Mouse (Mus musculus) hindbrain, postnatal 0 days (tissue): ENCODE measurements at regions not wholly inside any gene's neighbourhood (a gene's known extent, or its start where the extent isn't known, plus 50 kb on each side); places are given as distances from the start of the nearest gene placed in this dataset.

Source experiments
- ATAC-seq: fragments of 200-750 bp; cut with Nextera tagmentation; 2 replicates; pipeline ENCODE4 v1.8.0; 2017; ENCODE audit warnings: mild to moderate bottlenecking, moderate TSS enrichment, moderate library complexity
- DNase-seq: peaks from one replicate; pipeline ENCODE4 v3.0.0-alpha.2; 2015; ENCODE audit warnings: low spot score
- H3K27ac ChIP-seq: fragments of 300-500 bp; sonication (generic); 2 replicates; pipeline ENCODE4 v1.5.1; 2014; ENCODE audit warnings: mild to moderate bottlenecking
- H3K27me3 ChIP-seq: fragments of 300-500 bp; sonication (generic); 2 replicates; pipeline ENCODE4 v1.6.1; 2014; ENCODE audit warnings: low read length, mixed read lengths; ENCODE audit not compliant: insufficient read depth
- H3K36me3 ChIP-seq: fragments of 300-500 bp; sonication (generic); 2 replicates; pipeline ENCODE4 v1.6.1; 2014; ENCODE audit warnings: low read length, mixed read lengths; ENCODE audit not compliant: insufficient read depth
- H3K4me1 ChIP-seq: fragments of 300-500 bp; sonication (generic); 2 replicates; pipeline ENCODE4 v1.6.1; 2014; ENCODE audit warnings: antibody characterized with exemption, low read length, mixed read lengths; ENCODE audit not compliant: insufficient read depth
- H3K4me2 ChIP-seq: fragments of 300-500 bp; sonication (generic); 2 replicates; pipeline ENCODE4 v1.6.1; 2014; ENCODE audit warnings: low read depth, mild to moderate bottlenecking, low read length, moderate library complexity, mixed read lengths
- H3K4me3 ChIP-seq: fragments of 300-500 bp; sonication (generic); 2 replicates; pipeline ENCODE4 v1.5.1; 2014; ENCODE audit warnings: low read length
- H3K9ac ChIP-seq: fragments of 300-500 bp; sonication (generic); replicated peaks from 2 replicates; pipeline ENCODE4 v1.6.1; 2014; ENCODE audit warnings: mild to moderate bottlenecking, low read length, moderate library complexity, mixed read lengths
- H3K9me3 ChIP-seq: fragments of 300-500 bp; sonication (generic); 2 replicates; pipeline ENCODE4 v1.6.1; 2016; ENCODE audit warnings: low read length, mixed read lengths
- CTCF ChIP-seq: IDR thresholded peaks from 2 replicates; pipeline ENCODE4 v1.5.1; 2016; ENCODE audit warnings: antibody characterized with exemption, control low read depth, low read depth
- WGBS: fragments of 180-500 bp; shearing (Covaris S2); extraction: QIAGEN DNeasy Blood & Tissue Kit; methylation state at CpG from one replicate; pipeline ENCODE4 v1.1.7; 2014; 5-methylcytosine and 5-hydroxymethylcytosine counted together

GRCm38 (mm10) chr3:110340067-110340466, 89.3 kb upstream of the Prmt6 start:
- DNase-seq, result no peak
- no peak overlapping the region for H3K4me3 ChIP-seq
- H3K9ac ChIP-seq, result no peak overlapping the region
- WGBS, result 84% methylated on average over 2 of the region's 2 CpGs
- no peak for TF ChIP-seq CTCF
- H3K27me3 ChIP-seq, result no peaks in the 10 kb centered on the region
- no peak overlapping the region for H3K4me2 ChIP-seq
- ATAC-seq, result no peak
- H3K9me3 ChIP-seq, result no peaks in the 10 kb centered on the region
- H3K36me3 ChIP-seq, result no peaks in the 10 kb centered on the region
- H3K4me1 ChIP-seq, result no peaks in the 10 kb centered on the region
- H3K27ac ChIP-seq, result no peak overlapping the region

GRCm38 (mm10) chr3:110339026-110339606, 88.3 kb upstream of the Prmt6 start:
- WGBS, result 75% methylated on average over 2 of the region's 2 CpGs
- ATAC-seq (no peak), DNase-seq (no peak)
- no peaks in the 10 kb centered on the region for H3K36me3 ChIP-seq
- no peak overlapping the region for H3K9ac ChIP-seq
- H3K4me1 ChIP-seq, result no peaks in the 10 kb centered on the region
- no peaks in the 10 kb centered on the region for H3K9me3 ChIP-seq
- TF ChIP-seq CTCF, result no peak
- no peak overlapping the region for H3K4me2 ChIP-seq
- H3K27ac ChIP-seq, result no peak overlapping the region
- no peaks in the 10 kb centered on the region for H3K27me3 ChIP-seq
- H3K4me3 ChIP-seq, result no peak overlapping the region

- H3K4me1 ChIP-seq, result no peaks in the 10 kb centered on the region
- no peaks in the 10 kb centered on the region for H3K36me3 ChIP-seq
- H3K9me3 ChIP-seq, result no peaks in the 10 kb centered on the region
- H3K4me2 ChIP-seq, result no peak overlapping the region
- no peak for TF ChIP-seq CTCF
- H3K27me3 ChIP-seq, result no peaks in the 10 kb centered on the region
- ATAC-seq (no peak), DNase-seq (no peak)
- no peak overlapping the region for H3K9ac ChIP-seq
- 74% methylated on average over 1 of the region's 1 CpGs for WGBS
- H3K4me3 ChIP-seq, result no peak overlapping the region
- H3K27ac ChIP-seq, result no peak overlapping the region
Measured at GRCm38 (mm10) chr3:110329175-110329574, 78.4 kb upstream of the Prmt6 start.

- H3K4me1 ChIP-seq, result no peaks in the 10 kb centered on the region
- no peak for TF ChIP-seq CTCF
- H3K4me3 ChIP-seq, result no peak overlapping the region
- H3K4me2 ChIP-seq, result no peak overlapping the region
- no peaks in the 10 kb centered on the region for H3K36me3 ChIP-seq
- DNase-seq (no peak), ATAC-seq (no peak)
- H3K9ac ChIP-seq, result no peak overlapping the region
- H3K27ac ChIP-seq, result no peak overlapping the region
- H3K9me3 ChIP-seq, result no peaks in the 10 kb centered on the region
- H3K27me3 ChIP-seq, result no peaks in the 10 kb centered on the region
- 96% methylated on average over 1 of the region's 1 CpGs for WGBS
Measured at GRCm38 (mm10) chr3:110310270-110310669, 59.5 kb upstream of the Prmt6 start.

- no peaks in the 10 kb centered on the region for H3K4me1 ChIP-seq
- no peaks in the 10 kb centered on the region for H3K36me3 ChIP-seq
- DNase-seq (peak; percentile 35), ATAC-seq (no peak)
- H3K4me2 ChIP-seq, result no peak overlapping the region
- no peak overlapping the region for H3K9ac ChIP-seq
- no peaks in the 10 kb centered on the region for H3K9me3 ChIP-seq
- 59% methylated on average over 2 of the region's 2 CpGs for WGBS
- H3K27me3 ChIP-seq, result no peaks in the 10 kb centered on the region
- H3K4me3 ChIP-seq, result no peak overlapping the region
- H3K27ac ChIP-seq, result no peak overlapping the region
- TF ChIP-seq CTCF, result no peak
Measured at GRCm38 (mm10) chr3:110303166-110303565, 52.4 kb upstream of the Prmt6 start.
